Mouse (Mus musculus): ENCODE data around the gene Qrsl1.

DNA sequence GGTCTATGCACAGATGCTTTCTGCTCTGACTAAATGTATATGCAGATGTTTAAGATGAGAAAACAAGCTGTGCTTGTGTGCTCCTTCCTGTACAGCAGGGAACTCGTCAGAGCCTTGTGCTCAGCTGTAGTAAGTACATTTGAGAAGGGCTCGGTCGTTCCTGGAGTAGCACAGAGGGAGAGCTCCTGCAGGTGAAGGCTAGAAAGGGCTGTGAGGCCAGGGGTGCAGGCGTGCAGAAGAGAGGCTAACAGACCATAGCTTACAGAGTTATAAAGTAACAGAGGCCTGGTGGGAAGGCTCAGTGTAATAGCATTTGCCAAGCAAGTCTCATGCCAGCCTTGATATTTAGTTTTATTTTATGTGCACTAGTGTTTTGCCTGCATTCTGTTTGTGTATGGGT lies 43.9 kb upstream of the Qrsl1 start:
- TF ChIP-seq CTCF (IDR thresholded peaks at IDR 0.05; ENCODE audit: extremely low read depth, insufficient read length, insufficient replicate concordance, low read depth, low read length) = no peak
- no peak for TF ChIP-seq POLR2A (IDR thresholded peaks at IDR 0.05; ENCODE audit: low read depth, low read length)
